Mouse (Mus musculus) Patski (cell line): ENCODE results near the gene Mtcl1. TPM values are rescaled to one million over a fixed set of nuclear protein-coding genes. Genes with fewer than 3 reads are reported as not detected.

Experiments
- ATAC-seq: fragments of 100-300 bp; one replicate; pipeline ENCODE4 v1.8.0; 2021
- CTCF ChIA-PET: fragments of 350-600 bp; sonication (Branson Sonifier 250); formaldehyde crosslinking; loops from one replicate; lab custom pipeline; 2022; ENCODE audit warnings: inconsistent platforms; lab: Charles Lee
- POLR2A ChIA-PET: fragments of 350-600 bp; sonication (Branson Sonifier 250); formaldehyde crosslinking; loops from one replicate; lab custom pipeline; 2022; ENCODE audit warnings: antibody characterized with exemption, inconsistent platforms; lab: Charles Lee
- DNase-seq: peaks from one replicate; pipeline ENCODE4 v3.0.0-alpha.2; 2011; ENCODE audit warnings: low read depth, low spot score
- H3K27me3 ChIP-seq: fragments of 371-371 bp; one replicate; pipeline ENCODE4 v1.5.1; 2021
- CTCF ChIP-seq: fragments of 100-300 bp; IDR thresholded peaks from one replicate; pipeline ENCODE4 v1.5.1; 2021
- in situ Hi-C: fragments of 300-500 bp; cut with MboI; formaldehyde crosslinking; loops from 3 replicates; pipeline ENCODE4 v1.11.1; 2018; ENCODE audit warnings: low pct_unique_long_range_greater_than_20kb, mixed read lengths
- polyA plus RNA-seq: library from polyadenylated mRNA; unstranded; gene quantifications from one replicate; pipeline ENCODE4 v1.2.3, GENCODE M21; 2021

Gene Mtcl1
- polyA plus RNA-seq, 1 experiment from 2014 or later, result 17.5 TPM

- ChIA-PET POLR2A (no interaction called here), CTCF (no interaction called here)
- no peak for TF ChIP-seq CTCF
- in situ Hi-C loops, result loop anchor here (5.0 to 25.0 kb wide), 2 partner anchors 95 to 1635 kb away; partner anchors contain the start of gene Mtcl1
- peak; percentile 87 for ATAC-seq
- no peak for DNase-seq
- no peaks in the 10 kb centered on the region for H3K27me3 ChIP-seq
These were observed 97.3 kb downstream of the Mtcl1 start for GRCm38 (mm10) chr17:66352219-66352618.

DNA sequence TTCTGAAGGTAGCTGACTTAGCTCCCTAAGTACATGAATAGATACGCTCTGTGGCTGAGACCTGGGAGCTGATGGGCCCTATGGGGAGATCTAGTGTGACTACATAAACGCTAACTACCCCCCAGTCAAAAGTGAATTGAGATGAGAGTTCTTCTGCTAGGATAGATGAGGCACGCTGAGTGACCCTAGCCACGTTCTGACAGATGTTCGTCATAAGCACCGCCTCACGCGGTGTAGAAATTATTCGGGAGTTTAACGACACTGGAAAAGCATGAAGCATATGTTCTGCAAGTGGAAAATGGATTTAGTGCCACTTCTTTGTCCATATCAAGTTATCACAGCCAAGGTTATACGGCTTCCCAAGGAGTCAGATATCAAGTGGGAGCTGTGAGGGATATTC is 98.9 kb downstream of the Mtcl1 start:
- ChIA-PET POLR2A (no interaction called here), CTCF (interaction anchor here (1.3 kb wide), 2 partner anchors 18 to 24 kb away, joined by 3 to 4 read pairs; no protein-coding TSS in a partner anchor)
- no peaks in the 10 kb centered on the region for H3K27me3 ChIP-seq
- in situ Hi-C loops, result loop anchor here (5.0 to 25.0 kb wide), 2 partner anchors 97 to 1637 kb away; partner anchors contain the start of gene Mtcl1
- DNase-seq, result no peak
- no peak for TF ChIP-seq CTCF
- ATAC-seq, result no peak

DNA sequence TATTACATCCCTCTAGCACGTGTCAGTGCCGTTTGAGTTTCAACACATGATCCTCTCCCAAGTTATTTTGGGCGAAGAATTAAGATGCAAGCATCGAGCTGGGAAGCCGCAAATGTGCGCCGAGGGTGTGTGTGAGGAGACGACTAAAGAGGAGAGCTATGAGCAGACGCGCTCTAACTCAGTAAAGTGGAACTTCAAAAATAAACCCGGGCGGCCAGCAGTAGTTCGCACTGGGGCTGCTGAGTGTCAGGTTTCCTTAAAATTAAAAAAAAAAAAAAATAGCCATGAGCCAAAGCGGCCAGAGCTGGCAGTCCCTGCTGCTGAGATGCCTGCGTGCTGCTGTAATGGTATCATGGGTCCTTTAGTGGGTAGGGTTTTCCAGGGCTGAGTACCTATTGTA is 99.4 kb downstream of the Mtcl1 start:
- ATAC-seq, result no peak
- no peak for TF ChIP-seq CTCF

GRCm38 (mm10) chr17:66346378-66346777 is 103.2 kb downstream of the Mtcl1 start:
- in situ Hi-C loops, result no loop called here
- no peak for ATAC-seq
- TF ChIP-seq CTCF, result no peak
- ChIA-PET CTCF (interaction anchor here (1.1 kb wide), 1 partner anchor 103 kb away, joined by 3 read pairs; the partner anchor contains the start of gene Mtcl1), POLR2A (no interaction called here)
- no peaks in the 10 kb centered on the region for H3K27me3 ChIP-seq
- DNase-seq, result no peak

More for the DNA sequence above, 99.4 kb downstream of the Mtcl1 start:
- in situ Hi-C loops, result loop anchor here (5.0 to 25.0 kb wide), 2 partner anchors 97 to 1637 kb away; partner anchors contain the start of gene Mtcl1
- no peak for DNase-seq
- POLR2A ChIA-PET, result interaction anchor here (0.9 kb wide), 1 partner anchor 20 kb away, joined by 3 read pairs; no protein-coding TSS in a partner anchor
- H3K27me3 ChIP-seq, result no peaks in the 10 kb centered on the region
- CTCF ChIA-PET, result interaction anchor here (1.3 kb wide), 1 partner anchor 24 kb away, joined by 4 read pairs; no protein-coding TSS in a partner anchor

- POLR2A ChIA-PET, result no interaction called here
- in situ Hi-C loops, result no loop called here
- no peak for DNase-seq
- CTCF ChIA-PET, result interaction anchor here (1.1 kb wide), 1 partner anchor 104 kb away, joined by 3 read pairs; the partner anchor contains the start of gene Mtcl1
- no peak for TF ChIP-seq CTCF
- ATAC-seq, result no peak
- H3K27me3 ChIP-seq, result no peaks in the 10 kb centered on the region
These were observed 103.9 kb downstream of the Mtcl1 start for GRCm38 (mm10) chr17:66345680-66346079.

DNA sequence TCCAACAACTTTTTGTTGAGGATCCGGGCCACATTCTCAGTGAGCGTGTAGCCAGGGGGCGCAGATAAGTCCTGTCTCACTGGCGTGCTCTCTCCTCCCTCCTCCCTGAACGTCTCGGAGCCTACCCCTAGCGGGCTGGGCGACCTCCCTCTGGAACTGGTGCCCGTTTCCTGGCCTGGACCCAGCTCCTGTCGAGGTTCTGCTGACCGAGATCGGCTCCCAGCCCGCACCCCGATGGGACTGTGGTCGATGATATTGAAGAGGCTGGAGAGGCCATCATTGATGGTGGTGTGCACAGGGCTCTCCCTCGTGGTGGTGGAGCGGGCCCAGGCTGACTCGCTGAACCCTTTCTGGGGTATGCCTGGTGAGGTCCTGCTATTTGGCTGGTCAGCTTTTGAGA is 106.6 kb downstream of the Mtcl1 start:
- CTCF ChIA-PET, result interaction anchor here (0.9 kb wide), 1 partner anchor 105 kb away, joined by 3 read pairs; no protein-coding TSS in a partner anchor
- POLR2A ChIA-PET, result no interaction called here
- in situ Hi-C loops, result no loop called here
- no peak for TF ChIP-seq CTCF
- no peaks in the 10 kb centered on the region for H3K27me3 ChIP-seq
- DNase-seq (no peak), ATAC-seq (no peak)

- no peak for DNase-seq
- in situ Hi-C loops, result no loop called here
- ChIA-PET POLR2A (no interaction called here), CTCF (no interaction called here)
- ATAC-seq, result no peak
- TF ChIP-seq CTCF, result no peak
- no peaks in the 10 kb centered on the region for H3K27me3 ChIP-seq
These were observed 107.9 kb downstream of the Mtcl1 start for GRCm38 (mm10) chr17:66341670-66342069.

DNA sequence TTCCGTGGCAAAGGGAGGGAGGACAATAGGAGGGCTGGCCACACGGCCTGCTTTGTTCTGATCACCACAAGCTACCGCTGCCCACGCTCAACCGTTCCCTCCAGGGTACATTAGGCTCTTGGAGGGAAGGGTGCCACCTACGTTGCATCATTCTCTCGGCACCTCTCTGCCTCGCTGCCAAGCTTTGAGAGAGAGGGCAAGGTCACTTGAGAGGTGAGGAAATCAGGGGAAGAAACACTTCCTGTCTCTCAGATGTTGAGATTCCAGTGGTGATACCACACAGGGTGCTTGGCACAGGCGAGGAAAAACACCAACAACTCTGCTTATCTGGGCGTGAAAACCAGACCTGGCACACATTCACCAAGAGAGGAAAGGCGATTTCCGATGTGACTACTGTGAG is 108.8 kb downstream of the Mtcl1 start:
- no peak for TF ChIP-seq CTCF
- ChIA-PET CTCF (no interaction called here), POLR2A (no interaction called here)
- H3K27me3 ChIP-seq, result no peaks in the 10 kb centered on the region
- in situ Hi-C loops, result no loop called here
- ATAC-seq (peak; percentile 91), DNase-seq (peak; percentile 88)

DNA sequence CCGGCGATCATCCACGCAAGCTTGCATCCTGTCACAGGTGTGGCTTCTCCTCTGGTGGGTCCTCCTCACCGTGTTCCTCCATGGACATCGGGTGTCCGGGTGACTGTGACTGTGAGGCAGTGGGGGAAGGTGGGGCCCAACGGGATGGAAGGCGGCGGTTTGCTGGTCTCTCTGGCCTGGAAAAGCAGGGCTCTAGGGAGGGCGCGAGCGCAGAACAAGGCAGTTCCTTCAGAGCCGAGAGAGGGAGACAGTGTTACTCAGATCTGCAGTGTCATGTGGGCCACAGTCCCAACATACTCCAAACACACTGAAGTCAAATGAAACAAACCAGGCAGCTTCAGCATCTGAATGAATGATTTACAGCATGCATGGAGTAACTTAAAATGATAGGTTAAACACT is 111.6 kb downstream of the Mtcl1 start:
- no peaks in the 10 kb centered on the region for H3K27me3 ChIP-seq
- ChIA-PET CTCF (interaction anchor here (0.8 kb wide), 1 partner anchor 24 kb away, joined by 3 read pairs; no protein-coding TSS in a partner anchor), POLR2A (no interaction called here)
- ATAC-seq, result no peak
- DNase-seq, result no peak
- in situ Hi-C loops, result loop anchor here (5.0 kb wide), 1 partner anchor 101 kb away; no protein-coding TSS in a partner anchor
- TF ChIP-seq CTCF, result no peak

GRCm38 (mm10) chr17:66335568-66335967 is 114.0 kb downstream of the Mtcl1 start:
- TF ChIP-seq CTCF, result no peak
- no peaks in the 10 kb centered on the region for H3K27me3 ChIP-seq
- ChIA-PET POLR2A (no interaction called here), CTCF (interaction anchor here (1.3 to 2.9 kb wide), 2 partner anchors 10 to 119 kb away, joined by 3 to 11 read pairs; no protein-coding TSS in a partner anchor)
- no peak for ATAC-seq
- in situ Hi-C loops, result loop anchor here (5.0 kb wide), 1 partner anchor 98 kb away; no protein-coding TSS in a partner anchor
- no peak for DNase-seq

DNA sequence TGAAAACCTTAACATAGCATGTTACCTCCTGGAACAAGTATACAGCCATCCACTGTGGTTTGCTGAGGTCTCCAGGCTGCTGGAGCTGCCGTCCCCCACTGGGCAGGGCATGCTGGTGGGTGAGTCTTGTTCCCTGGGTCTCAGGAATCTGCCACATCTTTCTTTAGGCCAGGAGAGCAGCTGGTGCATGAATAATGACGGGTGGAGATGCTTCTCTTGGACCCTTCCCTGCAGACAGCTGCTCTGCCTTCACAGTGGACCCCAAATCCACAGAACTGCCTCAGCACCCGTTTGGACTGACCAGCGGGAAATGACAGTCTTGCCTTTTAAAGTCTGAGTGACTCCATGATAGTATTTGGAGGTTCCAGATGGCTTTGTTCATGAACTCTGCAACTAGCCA is 114.7 kb downstream of the Mtcl1 start:
- POLR2A ChIA-PET, result interaction anchor here (0.9 kb wide), 1 partner anchor 113 kb away, joined by 4 read pairs; no protein-coding TSS in a partner anchor
- in situ Hi-C loops, result loop anchor here (5.0 kb wide), 1 partner anchor 98 kb away; no protein-coding TSS in a partner anchor
- no peak for ATAC-seq
- H3K27me3 ChIP-seq, result no peaks in the 10 kb centered on the region
- CTCF ChIA-PET, result interaction anchor here (2.9 kb wide), 1 partner anchor 10 kb away, joined by 11 read pairs; no protein-coding TSS in a partner anchor
- DNase-seq, result no peak
- no peak for TF ChIP-seq CTCF
